Mouse (Mus musculus): Measurements from ENCODE around the gene Kcnk6. TPM values are rescaled to one million over a fixed set of nuclear protein-coding genes. Genes with fewer than 3 reads are reported as not detected.

Kcnk6 gene
- polyA plus RNA-seq, 1 experiment from 2014 or later = 0.65 TPM

DNA sequence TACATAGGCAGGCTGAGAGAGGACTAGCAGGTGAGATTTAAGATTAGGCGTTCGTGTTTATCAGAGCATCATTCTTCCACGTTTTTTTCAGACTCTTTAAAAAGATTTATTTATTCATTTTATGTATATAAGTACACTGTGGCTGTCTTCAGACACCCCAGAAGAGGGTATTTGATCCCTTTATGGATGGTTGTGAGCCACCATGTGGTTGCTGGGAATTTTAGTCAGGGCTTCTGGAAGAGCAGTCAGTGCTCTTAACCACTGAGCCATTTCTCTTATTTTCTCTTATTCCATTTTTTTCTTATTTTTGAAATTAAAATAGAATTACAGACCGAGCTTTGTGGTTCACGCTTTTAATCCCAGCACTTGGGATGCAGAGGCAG lies 51.5 kb downstream of the Kcnk6 start:
- no peaks in the 10 kb centered on the region for H3K9me3 ChIP-seq
- peak overlapping the region; percentile 85 for H3K4me2 ChIP-seq (replicated peaks)
- H3K4me1 ChIP-seq = peaks cover 17% of the 10 kb centered on the region
- H3K9ac ChIP-seq (replicated peaks) = no peak overlapping the region
- no peaks in the 10 kb centered on the region for H3K27me3 ChIP-seq
- H3K36me3 ChIP-seq = peaks cover 12% of the 10 kb centered on the region
- H3K4me3 ChIP-seq = peak overlapping the region; percentile 69
- no peak; the same call in 1 of the 2 replicates for ATAC-seq (ENCODE audit: low FRiP score, low read depth)
- WGBS = 42% methylated on average over 5 of the region's 5 CpGs
- peak overlapping the region; percentile 66 for H3K27ac ChIP-seq (replicated peaks)

DNA sequence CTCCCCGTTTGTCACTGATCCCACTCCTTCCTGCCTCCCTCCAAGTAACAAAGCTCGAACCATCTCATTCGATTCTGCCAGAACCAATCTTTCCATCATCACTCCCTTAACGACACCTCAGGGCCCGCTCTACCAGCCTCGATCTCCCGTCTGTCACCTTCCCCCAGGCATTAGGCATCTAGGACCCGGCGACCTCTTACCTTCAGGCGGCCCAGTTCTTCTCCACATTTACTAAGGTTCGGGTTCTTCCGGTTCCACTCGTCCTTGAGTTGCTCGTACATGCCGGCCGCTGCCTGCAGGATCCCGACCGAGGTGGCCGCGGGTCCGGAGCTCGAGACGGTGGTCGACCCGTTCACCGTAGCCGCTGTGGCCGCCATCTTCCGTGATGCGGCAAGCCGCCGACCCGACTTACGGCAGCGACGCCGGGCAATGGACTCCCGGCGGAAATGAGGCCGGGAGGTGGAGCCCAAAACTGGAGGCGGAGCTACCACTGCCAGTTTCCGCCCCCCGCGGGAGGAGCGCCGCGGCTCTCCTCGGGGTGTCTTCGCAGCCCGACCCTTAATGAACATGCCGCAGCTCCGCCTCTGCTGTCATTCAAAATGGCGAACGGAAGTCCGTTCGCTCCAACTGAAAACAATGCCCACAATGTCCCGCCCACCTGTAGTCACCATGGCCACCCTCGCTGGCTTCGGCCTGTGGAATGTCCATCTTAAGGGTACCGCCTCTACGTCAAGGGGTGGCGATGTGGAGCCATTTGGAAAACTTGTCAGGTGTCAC lies 52.0 kb downstream of the Kcnk6 start, which contains the start of gene Psmd8:
Gene Psmd8 (minus strand): TSS at position 625 of the 777 bp plus-strand sequence.
- Histone ChIP-seq H3K27me3 (0 out of 2 replicates have a peak, but pooled peaks cover under 1% of the 10 kb centered on the region), H3K4me1 (peaks cover 17% of the 10 kb centered on the region), H3K4me3 (peak within 1 kb of the TSS; percentile 69), H3K9me3 (no peaks in the 10 kb centered on the region), H3K27ac (replicated peaks) (peak within 1 kb of the TSS; percentile 66), H3K9ac (replicated peaks) (peak within 1 kb of the TSS; percentile 79), H3K36me3 (peaks cover 17% of the 10 kb centered on the region), H3K4me2 (replicated peaks) (peak within 1 kb of the TSS; percentile 85)
- WGBS = under 1% methylated on average over 62 of the region's 62 CpGs
- peak; percentile 96 for ATAC-seq (ENCODE audit: low FRiP score, low read depth)

DNA sequence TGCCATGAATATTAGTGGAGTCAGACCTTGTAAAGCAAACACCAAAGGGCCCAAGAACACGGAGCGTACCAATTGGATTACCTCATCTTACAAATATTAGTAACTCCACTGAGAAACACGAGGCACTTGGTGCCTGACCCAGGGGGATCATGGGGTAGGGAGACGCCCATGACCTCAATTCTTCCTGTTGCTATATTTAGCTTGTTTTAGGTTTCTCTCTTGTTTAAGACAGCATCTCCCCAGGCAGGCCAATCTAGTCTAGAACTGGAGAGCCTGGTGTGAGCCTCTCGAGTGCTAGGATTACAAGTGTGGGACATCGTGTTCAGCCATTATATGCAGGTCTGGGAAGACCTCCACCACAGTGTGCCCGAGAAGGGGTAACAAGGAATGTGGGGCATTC lies 53.0 kb downstream of the Kcnk6 start:
- WGBS = 54% methylated on average over 7 of the region's 7 CpGs
- Histone ChIP-seq H3K9ac (replicated peaks) (peak overlapping the region; percentile 79), H3K4me1 (peaks cover 17% of the 10 kb centered on the region), H3K27me3 (peaks cover 10% of the 10 kb centered on the region), H3K27ac (replicated peaks) (no peak overlapping the region), H3K4me2 (replicated peaks) (peak overlapping the region; percentile 85), H3K4me3 (peak overlapping the region; percentile 69), H3K9me3 (no peaks in the 10 kb centered on the region), H3K36me3 (peaks cover 27% of the 10 kb centered on the region)
- no peak for ATAC-seq (ENCODE audit: low FRiP score, low read depth)

DNA sequence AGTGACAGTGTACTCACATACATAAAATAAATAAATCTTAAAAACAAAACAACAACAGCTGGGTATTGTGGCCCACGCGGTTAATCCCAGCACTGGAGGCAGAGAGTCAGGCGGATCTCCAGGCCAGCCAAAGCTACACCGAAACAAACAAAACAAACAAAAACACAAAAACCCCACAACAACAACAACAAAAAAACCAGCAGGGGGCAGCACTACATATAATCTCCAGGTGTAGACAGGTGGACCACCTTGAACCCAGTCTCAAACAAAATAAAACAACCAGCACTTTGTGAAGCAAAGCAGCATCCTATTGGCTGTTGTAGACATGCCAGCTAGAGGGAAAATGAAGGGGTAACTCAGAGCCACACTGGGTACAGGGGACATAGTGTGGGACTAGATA lies 54.2 kb downstream of the Kcnk6 start:
- no peak overlapping the region for H3K27ac ChIP-seq (replicated peaks)
- H3K4me1 ChIP-seq = peaks cover 17% of the 10 kb centered on the region
- 93% methylated on average over 4 of the region's 4 CpGs for WGBS
- peaks cover 22% of the 10 kb centered on the region for H3K27me3 ChIP-seq
- peaks cover 38% of the 10 kb centered on the region for H3K36me3 ChIP-seq
- H3K9ac ChIP-seq (replicated peaks) = no peak overlapping the region
- H3K4me3 ChIP-seq = 0 out of 2 replicates have a peak overlapping the region, but pooled peaks have one; percentile 0
- 0 out of 2 replicates have a peak overlapping the region, but pooled peaks have one; percentile 85 for H3K4me2 ChIP-seq (replicated peaks)
- no peak for ATAC-seq (ENCODE audit: low FRiP score, low read depth)
- no peaks in the 10 kb centered on the region for H3K9me3 ChIP-seq

DNA sequence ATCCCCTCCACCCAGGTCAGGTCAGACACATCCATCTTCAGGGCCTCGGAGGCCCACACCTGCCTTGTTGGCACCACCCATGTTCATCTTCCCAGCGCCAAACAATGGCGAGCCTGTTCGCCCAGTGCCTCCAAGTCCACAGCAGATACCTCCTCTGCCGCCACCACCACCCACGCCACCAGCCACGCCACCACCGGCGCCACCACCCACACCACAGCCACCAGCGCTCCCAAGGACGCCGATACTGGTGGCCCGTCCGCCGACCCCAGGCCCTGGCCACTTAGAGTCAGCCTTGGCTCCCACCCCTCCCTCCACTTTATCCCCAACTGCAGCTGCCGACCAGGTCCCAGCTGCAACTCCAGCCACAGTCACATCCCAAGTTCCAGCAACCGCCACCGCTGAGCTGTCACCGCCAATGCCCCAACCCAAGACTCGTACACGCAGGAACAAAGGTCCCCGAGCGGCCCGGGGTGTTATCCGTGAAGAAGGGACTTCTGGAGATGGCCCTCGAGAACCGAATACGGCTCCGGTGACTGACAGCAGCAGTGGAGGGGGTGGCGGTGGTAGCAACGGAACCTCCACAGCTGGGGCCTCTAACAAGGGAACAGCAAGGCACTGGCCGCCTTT lies 59.8 kb downstream of the Kcnk6 start:
- no peak for ATAC-seq (ENCODE audit: low FRiP score, low read depth)
- H3K4me1 ChIP-seq = peaks cover 50% of the 10 kb centered on the region
- peaks cover 38% of the 10 kb centered on the region for H3K36me3 ChIP-seq
- 29% methylated on average over 32 of the region's 32 CpGs for WGBS
- H3K27ac ChIP-seq (replicated peaks) = no peak overlapping the region
- no peak overlapping the region for H3K4me3 ChIP-seq
- 0 out of 2 replicates have a peak overlapping the region, but pooled peaks have one; percentile 46 for H3K9ac ChIP-seq (replicated peaks)
- peaks cover 63% of the 10 kb centered on the region for H3K27me3 ChIP-seq
- H3K9me3 ChIP-seq = no peaks in the 10 kb centered on the region
- no peak overlapping the region; the same call in 1 of the 2 replicates for H3K4me2 ChIP-seq (replicated peaks)

Other genes with a start within 250 kb of the Kcnk6 start
- gene Ryr1, start 107.3 kb downstream of the Kcnk6 start, polyA plus RNA-seq (2016; fragmentation: Nextera tagmentation; extraction: Ambion mirVana) = 2.8 TPM in 2 replicates
- 0.63 and 0.71 TPM in 2 replicates for gene Rasgrp4, start 97.7 kb downstream of the Kcnk6 start, polyA plus RNA-seq (2016; fragmentation: Nextera tagmentation; extraction: Ambion mirVana)
- 17.4 and 20.4 TPM in 2 replicates for gene Fam98c, start 76.3 kb downstream of the Kcnk6 start, polyA plus RNA-seq (2016; fragmentation: Nextera tagmentation; extraction: Ambion mirVana)
- gene Ggn, start 62.3 kb downstream of the Kcnk6 start, polyA plus RNA-seq (2016; fragmentation: Nextera tagmentation; extraction: Ambion mirVana) = 0.78 and 0.85 TPM in 2 replicates
- gene Spred3, start 62.1 kb downstream of the Kcnk6 start, polyA plus RNA-seq (2016; fragmentation: Nextera tagmentation; extraction: Ambion mirVana) = 6.1 and 6.8 TPM in 2 replicates
- gene Psmd8, start 51.8 kb downstream of the Kcnk6 start, polyA plus RNA-seq (2016; fragmentation: Nextera tagmentation; extraction: Ambion mirVana) = 291 and 305 TPM in 2 replicates
- 0.82 and 0.96 TPM in 2 replicates for gene Catsperg1, start 18.5 kb downstream of the Kcnk6 start, polyA plus RNA-seq (2016; fragmentation: Nextera tagmentation; extraction: Ambion mirVana)
- gene Yif1b, start 5.8 kb upstream of the Kcnk6 start, polyA plus RNA-seq (2016; fragmentation: Nextera tagmentation; extraction: Ambion mirVana) = 72.5 and 83.2 TPM in 2 replicates
- 2.1 and 2.9 TPM in 2 replicates for gene 2200002D01Rik, start 16.0 kb upstream of the Kcnk6 start, polyA plus RNA-seq (2016; fragmentation: Nextera tagmentation; extraction: Ambion mirVana)
- 23.8 and 25.7 TPM in 2 replicates for gene Spint2, start 49.4 kb upstream of the Kcnk6 start, polyA plus RNA-seq (2016; fragmentation: Nextera tagmentation; extraction: Ambion mirVana)
- 19.2 and 20.0 TPM in 2 replicates for gene Ppp1r14a, start 56.8 kb upstream of the Kcnk6 start, polyA plus RNA-seq (2016; fragmentation: Nextera tagmentation; extraction: Ambion mirVana)
- gene Dpf1, start 71.4 kb upstream of the Kcnk6 start, polyA plus RNA-seq (2016; fragmentation: Nextera tagmentation; extraction: Ambion mirVana) = 115 and 119 TPM in 2 replicates